Mouse (Mus musculus) brain, embryonic 14.5 days (tissue): ENCODE data around the gene Zranb2.

Experiments
- CTCF ChIP-seq: fragments of 200-500 bp; IDR thresholded peaks from 2 replicates; pipeline ENCODE4 v1.5.1; 2012; ENCODE audit warnings: inconsistent platforms, mild to moderate bottlenecking, moderate library complexity, borderline replicate concordance; ENCODE audit not compliant: insufficient read depth, insufficient read length; ENCODE audit errors: extremely low read depth
- POLR2A ChIP-seq: fragments of 200-500 bp; IDR thresholded peaks from 2 replicates; pipeline ENCODE4 v1.6.1; 2012; ENCODE audit warnings: mild to moderate bottlenecking, inconsistent platforms, borderline replicate concordance; ENCODE audit not compliant: poor library complexity, insufficient read depth, insufficient read length, severe bottlenecking; ENCODE audit errors: extremely low read depth

GRCm38 (mm10) chr3:157516471-157516870, 17.5 kb upstream of the Zranb2 start:
- no peak for TF ChIP-seq CTCF
- TF ChIP-seq POLR2A, result no peak
